Mouse (Mus musculus): Measurements from ENCODE around the gene Anapc13. TPM values are rescaled to one million over a fixed set of nuclear protein-coding genes. Genes with fewer than 3 reads are reported as not detected.

Anapc13 gene
- total RNA-seq (2021), result 10 to 100 TPM; 84.6 to 96.5 TPM
- long read RNA-seq, experiment 1, transcript Anapc13-204 (3 exons, 589 nt), result major isoform, 27 of 28 reads
- long read RNA-seq, experiment 1, partial matches to known transcripts, result 0 of 28 reads
- long read RNA-seq, experiment 1, other reads (novel, unspliced or antisense), result 0 of 28 reads
- long read RNA-seq, experiment 2, transcript Anapc13-204 (3 exons, 589 nt), result major isoform, 16 of 17 reads
- long read RNA-seq, experiment 2, partial matches to known transcripts, result 0 of 17 reads
- long read RNA-seq, experiment 2, other reads (novel, unspliced or antisense), result 0 of 17 reads

DNA sequence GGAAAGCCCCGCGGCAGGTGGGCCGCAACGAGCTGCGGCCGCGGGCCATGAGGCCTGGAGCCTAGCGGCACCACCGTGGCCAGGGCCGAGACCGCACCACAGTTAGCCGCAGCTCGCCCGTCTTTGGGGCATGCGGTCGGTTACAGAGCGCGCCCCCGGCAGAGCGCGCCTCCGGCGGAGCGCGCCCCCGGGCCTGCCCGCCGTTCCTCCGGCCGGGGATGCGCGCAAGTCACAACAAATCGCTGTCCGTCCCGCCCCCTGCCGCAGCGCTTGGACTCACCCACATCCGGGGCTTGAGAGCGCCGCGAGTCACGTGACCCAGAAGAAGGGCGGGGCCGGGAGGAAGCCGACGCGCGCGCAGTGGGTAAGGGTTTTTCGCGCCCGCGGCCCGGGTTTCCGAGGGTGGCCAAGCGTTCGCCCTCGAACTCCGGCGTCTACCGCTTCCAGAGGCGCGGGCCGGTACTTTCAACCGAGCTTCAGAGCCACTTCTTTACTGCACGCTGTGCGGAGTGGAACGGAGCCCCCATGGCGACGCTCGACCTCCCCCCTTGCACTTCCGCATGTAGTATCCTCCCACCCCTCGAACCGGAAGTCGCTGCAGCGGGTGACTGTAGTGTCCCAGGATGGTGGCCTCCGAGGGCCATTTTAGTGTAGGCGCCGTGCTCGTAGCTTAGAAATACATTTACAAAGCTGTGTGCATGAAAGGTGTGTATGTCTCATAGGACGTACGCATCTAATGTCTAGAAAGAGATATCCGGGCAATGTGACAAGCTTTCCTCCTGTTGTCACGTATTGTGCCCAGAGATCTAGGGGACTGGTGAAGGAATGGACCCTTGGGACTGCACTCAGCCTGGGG is at the start of gene Anapc13, which contains the start of gene Cep63:
Gene Anapc13 (plus strand): TSS at position 314 of the 856 bp plus-strand sequence.
Gene Cep63 (minus strand): TSS at position 552 of the 856 bp plus-strand sequence.
- intact Hi-C loops (cut with DNase I), result no loop called here
- peak; percentile 97 to 98 for DNase-seq (ENCODE audit: low spot score in 2 of 2)

DNA sequence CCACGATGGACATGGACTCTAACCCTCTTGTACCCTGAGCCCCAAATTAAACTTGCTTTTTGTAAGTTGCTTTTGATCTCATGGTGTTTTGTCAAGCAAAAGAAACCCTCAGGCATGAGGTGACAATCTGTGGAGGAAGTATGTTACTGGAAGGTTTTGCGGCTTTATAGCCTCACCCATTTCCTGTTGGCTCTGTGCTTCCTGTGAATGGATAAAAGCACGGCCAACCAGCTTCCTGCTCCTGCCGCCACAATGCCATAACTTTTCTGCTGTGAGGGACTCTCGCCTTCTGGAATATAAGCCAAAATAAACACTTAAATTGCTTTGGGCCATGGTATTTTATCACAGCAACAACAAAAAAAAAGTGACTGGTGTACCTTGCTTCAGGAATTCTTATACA is 48.6 kb upstream of the Anapc13 start:
- intact Hi-C loops (cut with DNase I), result no loop called here
- no peak for DNase-seq (ENCODE audit: low spot score in 2 of 2)

DNA sequence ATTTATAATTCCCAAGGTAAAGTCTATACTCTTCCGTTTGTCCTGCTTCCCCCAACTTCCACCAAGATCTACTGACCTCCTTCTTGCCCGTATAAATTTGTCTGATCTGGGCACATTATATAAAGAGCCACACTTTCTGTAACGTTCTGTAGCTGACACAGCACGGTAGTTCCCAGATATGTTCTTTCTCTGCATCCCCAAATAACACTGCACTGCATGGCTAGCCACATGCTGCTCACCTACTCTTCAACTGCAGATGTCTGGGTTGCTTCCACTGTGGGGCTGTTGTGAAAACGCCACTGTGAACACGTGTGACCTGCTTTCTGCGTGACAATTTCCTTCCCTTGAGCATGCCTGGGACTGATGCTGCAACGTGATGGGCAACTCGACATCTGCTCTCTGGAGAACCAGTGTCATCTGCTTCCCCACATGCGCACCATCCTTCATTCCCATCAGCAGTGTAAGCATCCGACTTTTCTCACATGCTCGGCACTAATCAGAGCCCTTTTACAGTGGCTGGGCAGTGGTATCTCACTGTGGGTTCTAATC is 44.1 kb upstream of the Anapc13 start:
- intact Hi-C loops (cut with DNase I), result no loop called here
- peak in 1 of 2 experiments; percentile 66 for DNase-seq (ENCODE audit: low spot score in 2 of 2)

DNA sequence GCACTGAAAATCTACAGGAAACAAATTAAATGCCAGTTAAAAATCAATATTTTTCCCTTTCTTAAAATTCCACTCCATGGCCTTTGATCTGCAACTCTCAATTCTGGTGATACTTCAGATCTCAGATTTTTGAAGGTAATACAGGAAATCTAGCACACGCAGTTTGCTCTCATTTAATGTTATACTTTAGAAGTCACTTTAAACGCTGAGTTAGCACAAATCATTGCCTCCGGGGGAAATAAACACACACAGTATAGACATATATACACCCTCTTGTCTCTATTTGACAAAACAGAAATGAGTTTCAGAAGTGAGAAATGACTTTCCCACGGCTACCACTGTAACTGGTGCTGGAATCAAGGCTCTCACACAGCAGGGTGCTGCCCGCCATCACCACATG is 38.7 kb upstream of the Anapc13 start:
- no peak for DNase-seq (ENCODE audit: low spot score in 2 of 2)
- intact Hi-C loops (cut with DNase I), result no loop called here

DNA sequence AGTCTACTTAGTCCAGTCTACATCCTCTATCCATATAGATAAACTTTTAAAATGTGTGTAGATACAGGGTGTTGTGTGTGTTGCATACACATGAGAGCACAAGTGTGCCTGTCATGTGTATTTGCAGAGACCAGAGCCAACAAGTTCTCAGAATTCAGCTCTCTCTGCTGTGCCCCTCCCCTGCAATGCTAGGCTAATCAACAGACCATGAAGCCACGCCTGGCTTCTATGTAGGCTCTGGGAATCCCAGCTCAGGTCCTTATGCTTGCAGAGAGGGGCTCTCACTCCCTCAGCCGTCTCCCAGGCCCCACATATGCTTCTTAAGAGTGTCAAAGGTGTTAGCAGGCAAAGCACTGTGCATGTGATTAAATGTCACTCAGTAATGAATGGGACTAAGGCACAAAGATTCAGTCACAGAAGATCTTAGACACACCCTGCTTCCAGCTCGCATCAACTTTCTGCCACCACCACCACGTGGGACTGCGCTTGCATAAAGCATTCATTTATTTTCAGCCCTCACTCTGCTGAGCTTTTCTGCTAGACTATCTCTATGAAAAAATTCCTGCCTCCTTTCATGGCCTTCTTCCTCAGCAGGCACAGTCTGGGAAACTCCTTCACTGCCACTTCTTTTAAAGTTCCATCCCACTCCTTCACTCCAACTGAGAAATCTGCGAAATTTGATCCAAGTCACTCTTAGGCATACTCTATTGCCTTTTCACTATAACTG is 31.3 kb upstream of the Anapc13 start:
- intact Hi-C loops (cut with DNase I), result no loop called here
- DNase-seq (ENCODE audit: low spot score in 2 of 2), result peak; percentile 26 to 39

DNA sequence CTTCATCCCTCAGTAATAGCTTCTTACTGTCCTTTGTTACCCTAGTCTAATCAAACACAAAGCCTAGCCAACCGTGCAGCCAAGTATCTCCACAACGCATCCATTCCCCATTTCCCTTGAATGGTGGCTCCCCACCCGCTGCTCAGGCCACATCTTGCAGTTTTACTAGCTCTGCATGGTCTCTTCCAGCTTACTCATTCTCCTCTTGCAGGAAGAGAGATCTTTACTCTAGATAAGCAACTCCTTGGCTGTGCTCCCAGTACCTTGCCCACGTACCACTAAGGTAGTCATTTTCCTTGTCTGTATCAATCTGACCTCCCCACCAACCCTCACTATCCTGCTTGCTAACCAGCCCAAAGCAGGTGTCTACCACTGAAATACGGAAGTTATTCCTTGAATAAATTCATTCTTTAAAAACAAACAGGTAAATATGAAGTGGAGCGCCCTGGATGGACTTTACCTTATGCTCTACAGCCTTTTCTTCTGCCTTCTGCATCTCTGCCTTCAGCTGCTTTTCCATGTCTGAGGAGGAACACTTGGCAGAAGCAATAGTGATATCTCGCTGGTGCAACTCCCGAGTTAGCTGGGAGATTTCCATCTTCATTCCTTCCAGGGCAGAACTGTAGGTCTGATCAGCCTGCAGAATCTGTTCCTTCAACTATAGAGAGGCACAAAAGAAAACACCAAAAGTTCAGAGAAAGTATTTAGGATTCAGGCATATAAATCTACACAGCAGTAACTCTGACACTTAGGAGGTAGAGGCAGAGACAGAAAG is 30.2 kb upstream of the Anapc13 start:
- no peak for DNase-seq (ENCODE audit: low spot score in 2 of 2)
- intact Hi-C loops (cut with DNase I), result no loop called here

DNA sequence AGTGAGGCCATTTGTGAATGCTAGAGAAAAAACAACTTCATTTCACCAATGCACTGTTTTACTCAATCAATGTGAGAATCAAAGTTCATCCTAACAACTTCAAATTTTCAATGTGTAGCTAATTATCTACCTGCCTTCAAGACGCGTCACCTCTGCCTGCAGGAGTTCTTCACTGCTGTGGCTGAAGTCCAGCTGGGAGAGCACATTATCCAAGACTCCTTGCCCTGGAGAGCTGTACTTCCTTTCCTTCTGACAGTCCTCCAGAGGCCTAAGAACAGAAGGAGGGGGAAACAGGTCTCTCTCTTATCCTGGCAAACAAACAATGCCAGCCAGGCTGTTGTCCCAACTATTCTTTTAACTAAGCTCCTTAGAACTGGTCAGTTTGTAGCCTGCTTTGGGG is 24.9 kb upstream of the Anapc13 start:
- intact Hi-C loops (cut with DNase I), result no loop called here
- DNase-seq (ENCODE audit: low spot score in 2 of 2), result no peak

DNA sequence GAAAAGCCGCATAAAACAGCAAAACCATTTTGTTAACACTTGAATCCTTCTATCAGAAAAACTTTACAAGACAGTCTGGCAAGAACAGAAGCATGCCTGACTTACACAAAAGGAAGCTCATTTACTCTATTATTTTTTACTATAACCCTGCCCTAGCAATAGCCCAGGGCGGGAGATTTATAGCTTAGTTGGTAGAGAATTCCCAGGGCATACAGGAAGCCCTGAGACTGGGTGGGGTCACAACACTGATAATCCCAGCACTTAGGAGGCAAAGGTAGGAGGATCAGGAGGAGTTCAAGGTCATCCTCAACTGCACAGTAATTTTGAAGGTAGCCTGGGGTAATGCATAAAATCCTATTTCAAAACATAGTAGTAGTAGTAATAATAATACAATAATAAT is 24.4 kb upstream of the Anapc13 start:
- DNase-seq (ENCODE audit: low spot score in 2 of 2), result no peak
- intact Hi-C loops (cut with DNase I), result no loop called here

DNA sequence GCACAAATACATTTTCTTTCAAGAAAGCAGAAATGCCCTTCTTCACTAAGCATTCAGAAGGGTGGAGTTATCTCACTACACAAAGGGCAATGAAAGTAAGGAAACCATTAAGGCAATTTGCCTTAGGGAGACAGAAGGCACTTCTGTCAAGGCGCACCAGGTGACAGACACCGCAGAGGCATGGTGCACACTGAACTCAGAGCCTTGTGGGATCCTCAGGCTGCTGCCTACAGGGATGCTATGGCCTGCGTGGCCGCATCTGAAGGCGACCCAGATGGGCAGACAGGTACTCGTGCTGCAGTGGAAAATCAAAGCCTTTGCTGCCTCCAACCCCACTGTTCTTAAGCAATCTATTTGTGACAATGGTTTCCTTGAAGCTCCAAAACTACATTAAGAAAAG is 20.9 kb upstream of the Anapc13 start:
- intact Hi-C loops (cut with DNase I), result loop anchor here (5.0 kb wide), 1 partner anchor 198 kb away; no protein-coding TSS in a partner anchor
- no peak for DNase-seq (ENCODE audit: low spot score in 2 of 2)

DNA sequence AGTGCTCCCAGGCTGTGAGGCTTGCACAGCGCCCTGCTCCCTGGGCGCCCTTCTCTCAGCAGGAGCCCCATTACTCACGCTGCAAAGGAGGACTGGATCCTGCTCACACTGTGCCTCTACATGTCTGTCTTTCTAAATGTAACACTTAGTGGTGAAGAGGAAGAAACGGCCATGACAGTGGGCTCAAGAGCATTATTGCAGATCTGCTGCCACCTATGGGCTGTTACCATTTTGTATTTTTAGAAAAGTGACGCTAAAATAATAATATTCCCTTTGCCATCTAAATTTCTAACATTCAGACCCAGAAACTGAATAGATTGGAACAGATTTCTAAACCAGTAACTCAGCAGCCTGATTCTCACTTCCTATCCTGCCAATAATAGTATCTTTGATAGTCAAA is 18.6 kb upstream of the Anapc13 start:
- no peak for DNase-seq (ENCODE audit: low spot score in 2 of 2)
- intact Hi-C loops (cut with DNase I), result loop anchor here (5.0 kb wide), 1 partner anchor 200 kb away; no protein-coding TSS in a partner anchor

DNA sequence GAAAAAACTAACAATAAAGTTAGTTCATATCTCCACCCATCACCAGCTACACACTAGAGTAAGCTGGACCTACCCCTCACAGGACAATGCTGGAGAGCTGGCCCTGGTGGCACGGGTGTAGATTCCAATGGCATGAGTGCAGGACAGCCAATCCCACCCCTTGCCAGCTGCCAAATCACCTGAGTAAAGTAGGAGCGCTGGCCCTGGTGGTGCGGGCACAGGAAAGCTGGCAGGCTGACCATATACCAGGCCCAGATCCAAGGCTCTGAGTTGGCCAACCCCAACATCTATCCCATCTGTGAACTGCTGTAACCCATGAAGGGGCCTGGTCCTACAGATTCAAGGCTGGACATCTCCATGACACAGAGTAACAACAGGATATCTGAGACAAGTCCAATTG is 16.9 kb upstream of the Anapc13 start:
- intact Hi-C loops (cut with DNase I), result loop anchor here (5.0 kb wide), 1 partner anchor 202 kb away; no protein-coding TSS in a partner anchor
- DNase-seq (ENCODE audit: low spot score in 2 of 2), result no peak

DNA sequence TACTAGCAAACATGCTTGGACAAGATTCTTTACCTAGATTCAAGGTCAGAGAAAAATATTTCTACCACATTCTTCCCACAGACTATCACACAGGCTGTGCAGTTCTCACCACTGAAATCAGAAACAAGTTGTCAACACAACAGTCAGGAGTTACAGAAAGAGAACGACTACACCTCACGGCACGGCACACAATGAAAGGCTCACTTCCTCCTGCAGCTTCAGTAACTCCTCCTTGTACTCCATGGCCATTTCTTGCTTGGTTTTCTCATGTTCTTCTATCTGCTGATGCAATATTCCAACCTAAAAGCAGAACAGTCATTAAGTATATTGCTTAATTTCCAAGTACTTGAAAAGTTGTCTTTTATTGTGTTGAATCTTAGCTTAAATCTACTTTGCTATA is 11.0 kb upstream of the Anapc13 start:
- no peak for DNase-seq (ENCODE audit: low spot score in 2 of 2)
- intact Hi-C loops (cut with DNase I), result no loop called here

DNA sequence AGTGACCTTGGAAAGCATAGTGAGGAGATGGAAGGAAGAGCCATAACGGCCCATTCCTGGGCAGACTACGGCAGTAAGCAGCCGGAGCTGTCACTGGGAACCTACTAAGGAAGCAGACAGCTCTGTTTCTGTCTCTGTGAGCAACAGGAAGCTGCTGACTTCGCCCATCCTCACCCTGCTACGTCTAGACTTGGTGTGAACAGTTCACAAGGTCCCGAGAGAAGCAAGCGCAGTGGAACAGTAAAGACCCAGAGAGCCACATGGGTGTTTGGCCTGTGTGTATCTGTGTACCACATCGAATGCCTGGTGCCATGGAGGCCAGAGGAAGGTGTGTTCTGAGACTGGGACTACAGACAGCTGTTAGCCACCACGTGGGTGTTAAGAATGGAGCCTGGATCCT is 9.8 kb upstream of the Anapc13 start:
- no peak for DNase-seq (ENCODE audit: low spot score in 2 of 2)
- intact Hi-C loops (cut with DNase I), result no loop called here

DNA sequence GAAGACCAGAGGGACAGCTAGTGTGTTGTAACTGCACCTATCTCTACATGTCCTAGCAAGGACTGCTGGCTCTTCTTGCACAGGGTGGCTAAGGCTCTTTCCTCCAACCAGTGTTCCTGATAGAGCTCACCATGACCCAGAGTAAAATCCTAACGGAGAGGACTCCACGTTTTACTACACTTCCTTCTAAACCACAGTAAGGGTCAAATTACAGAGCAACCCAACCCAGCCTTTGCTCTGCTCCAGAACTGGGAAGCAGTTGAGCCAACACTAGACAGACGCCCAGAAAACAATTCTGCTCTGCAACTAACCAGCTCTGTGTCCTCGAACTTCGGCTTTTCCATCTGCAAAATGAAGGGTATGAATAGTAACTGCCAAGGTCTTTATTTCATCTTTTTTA is 4.7 kb upstream of the Anapc13 start:
- DNase-seq (ENCODE audit: low spot score in 2 of 2), result no peak
- intact Hi-C loops (cut with DNase I), result no loop called here

DNA sequence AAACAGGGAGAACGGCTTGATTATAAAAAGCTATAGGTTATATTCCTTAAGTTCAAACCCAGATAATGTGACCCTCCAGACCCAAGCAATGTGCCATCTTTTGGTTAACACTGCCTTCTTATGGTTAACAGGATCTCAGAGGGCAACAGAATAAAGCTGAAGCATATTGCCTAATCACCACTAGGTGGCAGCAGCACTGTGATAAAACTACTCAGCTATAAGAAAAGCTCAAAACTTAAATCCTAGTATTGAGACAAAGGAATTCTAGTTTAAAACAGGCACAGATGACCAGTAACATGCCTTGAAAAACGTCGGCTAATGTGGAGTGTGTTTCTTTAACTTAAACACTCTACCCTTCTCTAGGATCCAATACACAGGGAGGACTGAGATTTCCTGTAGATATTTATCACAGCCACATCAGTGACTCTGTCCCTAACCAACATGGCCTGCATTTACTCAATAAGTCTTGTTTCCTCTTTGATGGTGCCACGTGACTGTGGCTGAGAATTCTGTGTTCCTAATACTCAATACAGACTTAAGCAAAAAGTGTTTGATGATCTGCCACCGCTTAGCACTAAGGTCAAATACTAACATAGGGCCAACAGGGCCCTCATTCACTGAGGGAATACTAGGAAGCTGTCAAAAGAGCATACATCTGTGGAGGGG is 3.8 kb upstream of the Anapc13 start:
- intact Hi-C loops (cut with DNase I), result no loop called here
- peak; percentile 58 to 66 for DNase-seq (ENCODE audit: low spot score in 2 of 2)

DNA sequence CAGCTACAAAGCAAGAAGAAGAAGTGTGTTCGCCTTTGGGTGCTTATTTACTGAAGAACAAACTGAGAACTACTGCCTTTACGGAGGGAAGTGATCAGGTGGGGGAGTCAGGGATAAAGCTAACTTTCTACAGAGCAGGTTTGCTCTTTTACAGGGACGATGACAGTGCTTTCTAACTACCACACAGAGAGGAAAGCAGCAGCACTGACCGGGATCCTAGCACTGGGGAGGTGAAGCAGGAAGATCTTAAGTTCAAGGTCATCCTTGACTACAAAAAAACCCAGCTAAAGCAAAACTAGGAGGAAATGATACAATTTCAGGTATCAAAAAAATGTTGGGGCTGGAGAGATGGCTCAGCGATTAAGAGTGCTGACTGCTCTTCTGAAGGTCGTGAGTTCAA is 3.2 kb upstream of the Anapc13 start:
- intact Hi-C loops (cut with DNase I), result no loop called here
- DNase-seq (ENCODE audit: low spot score in 2 of 2), result no peak

DNA sequence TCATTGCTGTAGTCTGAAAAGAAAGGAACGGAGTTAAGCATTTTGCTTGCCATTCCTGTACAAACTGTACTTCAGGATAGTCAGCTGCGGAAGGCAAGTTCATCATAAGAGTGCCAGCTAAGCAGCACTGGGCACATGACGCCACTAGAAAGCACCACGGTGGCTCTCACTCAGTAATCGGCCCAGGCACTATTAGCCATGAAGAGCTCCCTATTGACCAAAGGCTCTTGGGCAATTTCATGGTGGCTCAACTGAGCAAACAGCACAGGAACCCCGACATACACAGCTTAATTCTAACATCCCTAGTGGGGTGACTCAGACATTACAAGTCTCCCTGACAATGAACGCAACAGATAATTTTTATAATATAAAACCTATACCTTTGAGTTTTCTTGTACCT is 2.5 kb upstream of the Anapc13 start:
- no peak for DNase-seq (ENCODE audit: low spot score in 2 of 2)
- intact Hi-C loops (cut with DNase I), result no loop called here

DNA sequence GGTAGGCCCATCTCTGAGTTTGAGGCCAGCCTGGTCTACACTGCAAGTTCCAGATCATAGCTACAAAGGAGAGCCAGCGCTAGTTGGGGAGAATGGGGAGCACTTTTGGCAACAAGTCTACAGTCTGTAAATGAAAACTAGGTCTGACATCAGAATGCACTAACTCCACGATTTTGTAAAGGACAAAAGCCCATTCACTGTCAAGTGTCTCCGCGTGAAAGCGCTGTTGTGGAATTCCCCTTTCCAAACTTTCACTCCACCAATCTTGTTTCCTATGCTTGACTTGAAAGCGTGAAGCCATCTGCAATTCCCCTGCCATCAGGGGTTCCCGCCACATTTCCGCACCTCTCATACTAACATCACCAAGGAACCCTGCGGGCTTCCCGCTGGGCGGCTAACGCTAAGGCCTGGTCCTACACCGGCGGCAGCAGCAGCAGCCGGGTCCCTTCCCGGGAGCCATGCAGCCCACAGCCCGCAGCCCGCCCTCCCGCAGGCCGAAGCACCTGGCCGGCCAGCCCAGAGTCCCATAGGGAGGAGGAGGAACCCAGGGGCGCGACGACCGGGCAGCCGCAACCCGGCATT is 604 bp upstream of the Anapc13 start:
- DNase-seq (ENCODE audit: low spot score in 2 of 2), result peak in 1 of 2 experiments; percentile 42
- intact Hi-C loops (cut with DNase I), result no loop called here
